Mouse (Mus musculus) lung, adult 18-20 months (tissue): Measurements from ENCODE around the gene Cd96.

ENCODE experiments used
- DNase-seq, 2 experiments: peaks; one replicate each; pipeline ENCODE4 v3.0.0; 2022; ENCODE audit warnings: mixed read lengths in 2 of 2

The Cd96 gene

DNA sequence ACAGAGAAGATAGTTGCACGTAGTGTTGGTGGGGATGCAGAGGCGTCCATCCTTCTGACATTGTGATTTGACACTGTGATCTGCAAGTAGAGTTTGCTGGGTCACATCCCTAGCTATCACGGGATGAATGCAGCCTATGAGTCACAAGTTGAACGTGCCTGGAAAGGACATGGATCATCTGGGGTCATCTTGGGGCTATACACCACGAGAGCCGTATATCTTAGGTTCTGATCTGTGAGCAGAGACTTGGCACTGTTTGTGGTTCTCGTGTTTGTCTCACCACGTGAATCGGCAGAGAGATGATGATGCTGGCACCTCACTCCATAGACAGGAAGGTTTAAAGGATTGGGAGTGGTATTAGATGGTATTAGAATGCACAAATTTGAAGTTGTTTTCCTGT is 86.2 kb downstream of the Cd96 start:
- no peak for DNase-seq

DNA sequence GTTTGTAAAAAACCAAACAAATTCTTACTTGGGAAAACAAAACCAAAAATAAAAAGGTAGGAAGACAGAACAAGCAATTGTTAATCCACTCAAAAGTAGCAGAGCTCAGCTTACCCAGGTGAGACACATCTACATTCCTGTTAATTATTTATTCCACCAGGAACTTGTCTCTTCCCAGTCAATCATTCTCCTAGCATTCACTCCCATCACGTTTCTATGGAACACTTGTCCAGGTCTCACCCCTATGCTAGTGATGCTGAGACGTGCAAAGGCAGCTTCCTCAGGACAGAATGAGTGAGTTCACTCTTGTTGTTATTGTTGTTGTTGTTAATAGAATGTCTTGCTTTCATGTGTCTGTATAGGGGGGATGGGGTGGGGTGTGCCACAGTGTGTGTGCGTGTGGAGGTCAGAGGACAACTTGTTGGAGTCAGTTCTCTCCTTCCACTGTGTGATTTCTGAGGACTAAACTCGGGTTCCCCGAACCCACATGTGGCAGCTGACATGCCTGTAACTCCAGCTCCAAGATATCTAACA is 97.0 kb downstream of the Cd96 start:
- no peak for DNase-seq

DNA sequence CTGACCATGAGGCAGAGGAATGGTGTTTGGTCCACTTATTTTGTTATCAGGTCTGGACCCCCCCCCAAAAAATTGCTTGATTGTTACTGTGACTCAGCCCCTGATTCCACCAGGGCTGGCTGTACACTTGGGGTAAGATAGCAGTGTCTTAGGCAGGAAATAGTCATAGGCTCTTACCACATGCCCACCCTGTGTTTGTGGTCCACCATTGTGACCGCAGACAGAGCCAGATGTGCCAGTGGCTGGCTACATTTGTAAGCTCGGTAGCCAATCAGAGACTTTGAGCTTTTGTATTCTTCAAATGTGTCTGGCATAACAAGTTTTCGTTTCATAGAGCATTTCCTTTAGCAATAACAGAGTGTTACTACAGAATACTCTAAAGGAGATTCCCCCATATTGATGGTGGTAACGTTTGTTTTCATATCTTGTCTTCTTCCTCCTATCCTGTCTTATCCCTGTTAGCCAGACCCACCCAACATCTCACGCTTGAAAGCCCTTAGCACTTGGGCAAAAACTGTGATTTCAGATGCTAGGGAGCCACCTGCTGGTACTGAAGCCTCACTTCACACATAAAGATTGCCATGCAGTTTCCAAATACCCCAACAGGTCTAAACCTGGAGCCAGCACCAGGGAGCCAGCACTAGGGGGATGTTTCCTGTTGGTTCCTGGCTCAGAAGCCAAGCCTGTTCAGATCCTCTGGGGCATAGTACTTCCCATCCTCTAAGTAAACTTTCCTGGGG is 97.7 kb downstream of the Cd96 start:
- peak; percentile 44 for DNase-seq

DNA sequence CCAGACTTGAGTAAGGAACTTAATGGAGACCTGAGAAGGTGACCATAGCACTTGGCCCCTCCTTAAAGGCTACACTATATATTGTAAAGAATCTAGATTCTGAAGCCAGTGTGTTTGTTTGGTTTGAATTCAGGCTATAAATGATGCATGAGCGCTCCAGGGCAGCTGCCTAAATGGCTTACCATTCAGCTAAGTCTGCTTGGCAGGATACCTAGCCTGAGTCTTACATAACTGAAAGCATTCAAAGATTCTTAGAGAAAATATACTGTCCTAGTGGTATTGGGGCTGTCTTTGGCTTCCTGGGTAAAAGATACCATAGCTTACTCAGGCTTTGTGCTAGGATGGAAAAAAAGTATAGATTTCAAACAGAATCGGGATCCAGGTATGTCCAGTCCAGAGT is 98.7 kb downstream of the Cd96 start:
- DNase-seq: no peak

GRCm38 (mm10) chr16:46020396-46020795 is 99.7 kb downstream of the Cd96 start:
- DNase-seq: no peak

- DNase-seq: no peak
Observed at GRCm38 (mm10) chr16:46019799-46020198, 100.3 kb downstream of the Cd96 start.

DNA sequence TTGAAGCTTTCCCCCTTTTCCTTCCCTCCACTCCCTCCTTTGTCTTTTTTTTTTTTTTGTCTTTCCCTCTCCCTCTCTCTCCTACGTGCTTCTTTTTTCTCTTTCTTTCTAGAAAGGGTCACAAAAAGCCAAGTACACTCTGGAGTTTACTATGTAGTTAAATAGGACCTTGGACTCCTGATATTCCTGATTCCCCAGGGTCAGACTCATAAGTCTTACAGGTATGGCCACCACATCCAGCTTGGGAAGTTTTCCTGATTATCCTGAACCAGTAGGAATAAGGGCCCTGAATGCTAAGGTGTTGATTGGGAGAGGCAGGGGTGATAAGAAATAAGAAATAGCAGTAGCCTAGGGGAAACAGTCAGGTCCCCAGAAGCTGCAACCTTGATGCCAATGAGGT is 100.7 kb downstream of the Cd96 start:
- no peak for DNase-seq

- no peak for DNase-seq
Observed at GRCm38 (mm10) chr16:46011696-46012095, 108.4 kb downstream of the Cd96 start.

DNA sequence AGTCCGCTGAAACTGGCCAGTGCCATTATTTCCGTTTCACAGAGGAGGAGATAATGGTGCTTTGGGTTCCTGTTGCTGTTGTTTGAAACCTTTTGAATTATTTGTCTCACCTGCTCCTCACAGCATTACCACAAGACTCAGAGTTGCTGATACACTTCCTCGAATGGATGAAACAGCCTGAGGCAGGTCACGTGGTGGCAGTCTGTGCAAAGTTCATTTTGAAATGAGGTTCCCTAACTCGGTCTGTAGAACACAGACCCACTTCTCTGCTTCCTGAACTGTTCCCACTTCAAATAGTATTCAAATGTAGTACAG is 109.2 kb downstream of the Cd96 start:
- peak; percentile 37 to 43 for DNase-seq

DNA sequence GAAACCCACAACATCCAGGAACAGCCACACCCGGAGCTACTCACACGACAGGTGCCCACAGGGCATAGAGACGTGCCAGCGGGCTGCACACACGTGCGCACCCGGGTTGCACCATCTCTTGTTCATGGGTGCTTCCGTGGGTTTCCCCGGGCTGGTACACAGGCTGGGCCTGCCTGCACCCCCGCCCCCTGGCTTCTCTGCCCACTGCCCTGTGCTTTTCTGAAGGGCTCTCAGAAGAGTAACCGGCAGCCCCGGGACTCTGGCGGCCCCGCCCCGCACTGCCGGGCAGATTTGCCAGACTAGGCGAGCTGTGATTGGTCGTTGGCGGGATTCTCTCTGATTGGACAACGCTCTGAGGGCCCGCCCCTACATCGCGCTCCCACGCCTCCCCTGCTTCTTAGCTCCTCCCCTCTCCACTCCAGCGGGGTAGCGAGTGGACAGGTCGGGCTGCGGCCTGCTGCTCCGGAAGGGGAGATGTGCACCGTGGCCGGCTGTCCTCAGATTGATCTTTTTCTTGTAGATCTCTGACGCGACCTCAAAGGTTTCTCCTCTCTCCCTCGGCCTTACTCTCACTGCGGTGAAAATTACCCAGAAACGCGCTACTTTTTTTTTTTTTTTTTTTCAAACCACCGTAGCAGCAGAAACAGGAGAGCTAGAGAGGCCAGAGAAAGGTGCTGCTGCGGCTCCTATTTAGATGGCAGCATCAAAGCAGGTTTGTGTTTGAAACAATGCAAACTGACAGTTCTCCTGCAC is 109.7 kb downstream of the Cd96 start, which contains the start of gene Plcxd2:
Plcxd2 (minus strand) TSS at position 66 of the 753 bp plus-strand sequence.
- DNase-seq: peak; percentile 96

GRCm38 (mm10) chr16:46009717-46010116 is 110.3 kb downstream of the Cd96 start:
- no peak for DNase-seq

GRCm38 (mm10) chr16:46008766-46009165 is 111.3 kb downstream of the Cd96 start:
- DNase-seq: no peak

- no peak for DNase-seq
Observed at GRCm38 (mm10) chr16:46008036-46008605, 111.9 kb downstream of the Cd96 start.

DNA sequence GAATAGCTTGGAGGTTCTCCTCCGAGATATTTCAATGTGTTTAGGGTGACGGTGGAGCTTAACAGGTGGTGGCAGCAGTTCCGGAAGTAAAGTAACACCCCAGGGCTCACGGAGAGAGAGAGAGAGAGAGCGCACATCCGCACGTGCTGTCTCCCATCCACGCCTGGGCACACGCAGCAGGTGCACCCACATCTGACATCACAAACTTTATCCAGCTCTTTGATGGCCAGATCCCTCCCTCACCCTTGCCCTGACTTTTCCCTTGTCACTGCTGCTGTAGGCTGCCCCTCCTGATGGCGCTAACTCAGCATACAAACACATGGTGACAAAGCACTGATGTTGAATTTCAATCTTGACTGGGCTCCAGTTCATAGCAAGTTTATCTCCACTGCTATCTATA is 113.8 kb downstream of the Cd96 start:
- DNase-seq: no peak

GRCm38 (mm10) chr16:46001550-46002166 is 118.4 kb downstream of the Cd96 start:
- no peak for DNase-seq

- DNase-seq: no peak
Observed at GRCm38 (mm10) chr16:46000976-46001375, 119.1 kb downstream of the Cd96 start.

DNA sequence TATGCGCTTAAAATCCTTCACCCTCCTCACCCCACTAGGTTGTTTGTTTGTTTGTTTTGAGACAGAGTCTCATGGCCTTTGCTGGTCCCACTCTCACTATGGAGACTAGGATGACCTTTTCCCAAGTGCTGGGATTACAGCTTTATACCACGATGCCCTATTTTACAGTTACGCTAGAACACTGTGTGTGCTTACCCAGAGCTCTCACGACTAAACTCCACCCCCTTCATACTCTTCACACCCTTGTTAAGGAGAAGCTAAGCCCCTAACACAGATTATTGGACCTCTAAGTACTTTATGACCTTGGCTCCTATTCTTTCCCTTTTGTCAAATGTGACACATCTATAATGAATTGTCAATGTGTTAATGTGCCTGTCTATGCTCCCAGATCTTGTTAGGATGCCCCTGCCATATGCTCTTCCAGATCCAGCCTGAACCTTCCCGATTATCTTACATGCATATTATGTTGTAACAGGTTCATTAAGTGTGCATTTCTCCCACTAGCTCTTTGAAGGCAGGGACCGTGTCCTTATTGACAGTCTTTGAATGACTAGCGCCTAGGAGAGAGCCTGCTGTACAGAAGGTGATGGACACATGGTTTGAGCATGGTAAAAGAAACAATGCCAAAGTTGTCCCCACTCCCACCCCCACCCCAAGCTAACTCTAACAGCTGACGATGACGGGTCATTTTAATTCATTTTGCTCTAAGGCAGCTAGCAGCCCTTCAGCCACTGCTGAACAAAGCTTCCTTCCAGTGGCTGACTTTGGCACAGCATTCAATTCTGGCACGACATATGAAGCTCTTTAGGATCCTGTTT is 120.5 kb downstream of the Cd96 start:
- no peak for DNase-seq

- DNase-seq: no peak
Observed at GRCm38 (mm10) chr16:45998231-45998630, 121.8 kb downstream of the Cd96 start.

DNA sequence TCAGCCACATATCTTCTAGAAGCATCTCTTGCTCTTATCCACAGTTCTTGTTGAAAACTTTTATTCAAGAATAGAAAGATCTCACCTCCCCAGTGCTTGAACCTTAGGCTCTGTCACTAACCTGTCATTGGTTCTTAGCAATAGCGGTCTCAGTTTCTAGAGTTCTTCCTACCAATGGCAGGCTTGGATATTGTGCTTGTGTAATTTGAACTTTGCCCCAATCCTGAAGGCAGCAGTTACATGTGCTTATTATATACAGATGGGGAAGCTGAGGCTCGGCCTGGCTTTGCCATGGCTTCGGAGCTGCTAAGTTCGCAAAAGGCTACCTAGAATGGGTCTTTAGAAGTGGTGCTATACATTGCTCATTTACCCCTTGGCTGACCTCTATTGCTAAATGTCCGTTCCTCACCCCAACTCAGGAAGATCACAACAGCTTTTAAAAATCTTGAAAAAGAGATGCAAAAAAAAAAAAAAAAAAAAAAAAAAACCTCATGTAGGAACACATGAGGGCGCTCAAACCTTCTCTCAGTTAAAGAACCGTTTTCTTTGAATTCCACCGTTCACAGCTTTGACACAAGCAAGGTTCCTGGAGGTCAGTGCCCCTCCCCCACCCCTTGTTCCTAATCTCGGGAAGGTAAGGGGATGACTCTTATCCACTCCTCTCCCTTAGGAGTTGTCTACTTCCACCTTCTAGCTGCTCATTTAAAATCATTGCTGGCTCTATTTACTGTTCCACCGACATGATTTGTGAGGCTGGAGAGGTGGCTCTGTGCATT is 129.0 kb downstream of the Cd96 start:
- DNase-seq: no peak

DNA sequence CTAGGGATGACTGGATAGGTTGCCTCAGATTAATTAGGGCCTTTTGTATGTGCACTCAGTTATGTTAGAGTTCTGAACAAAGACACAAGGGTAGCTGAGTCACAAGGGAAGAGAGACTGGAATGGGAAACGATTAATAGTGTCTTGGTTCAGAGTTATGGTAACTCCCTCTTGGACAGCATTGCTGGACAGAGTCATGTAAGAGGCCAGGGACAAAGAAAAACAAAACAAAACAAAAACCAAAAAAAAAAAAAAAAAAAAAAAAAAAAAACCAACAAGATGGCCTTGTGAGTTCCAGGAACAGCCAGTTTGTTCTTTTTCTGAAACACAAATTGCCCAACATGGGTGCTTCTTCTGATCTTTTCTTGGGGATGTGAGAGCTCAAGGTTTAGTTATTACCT is 133.8 kb downstream of the Cd96 start:
- DNase-seq: no peak
